Comparison of ENCODE assay signal across 8 mouse cellular contexts in the genomic region with DNA sequence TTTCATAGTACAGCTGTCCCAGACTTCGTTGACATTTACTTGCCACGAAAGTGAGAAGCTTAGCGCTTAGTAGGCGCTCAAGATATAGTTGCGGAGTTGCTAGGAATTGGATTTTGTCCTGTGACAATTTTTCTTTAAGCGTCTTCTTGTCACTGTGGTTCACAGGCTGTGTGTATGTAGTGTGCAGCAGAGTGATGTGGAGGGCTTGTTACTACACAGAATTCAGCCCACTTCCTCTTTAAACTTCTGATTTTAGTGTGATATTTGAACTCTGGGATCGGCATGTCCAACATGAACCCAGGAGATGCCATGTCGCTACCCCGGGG. TPM values are rescaled to one million over a fixed set of nuclear protein-coding genes. Genes with fewer than 3 reads are reported as not detected.
DNase-seq lines count a peak whose midpoint lies in the region; ATAC-seq lines count a peak whose summit lies in the region.

No protein-coding gene starts in this region.

- peak overlapping the region; percentile 66 for H3K9ac ChIP-seq in forebrain, embryonic 14.5 days (ENCODE audit: low read length)
- peak overlapping the region; percentile 58 for H3K9ac ChIP-seq in liver, embryonic 16.5 days (ENCODE audit: low read depth, low read length)

- peak; percentile 1; the same call in 1 of the 2 replicates for ATAC-seq in forebrain, embryonic 14.5 days
- no peak for ATAC-seq in liver, embryonic 16.5 days (ENCODE audit: low read depth)

- H3K4me3 ChIP-seq in forebrain, embryonic 14.5 days (ENCODE audit: low read depth, low read length), result peak overlapping the region; percentile 73
- H3K4me3 ChIP-seq in liver, embryonic 16.5 days (ENCODE audit: low read depth, low read length), result peak overlapping the region; percentile 69

- DNase-seq in embryo, embryonic 10.5 days (ENCODE audit: low spot score), result peak; percentile 3
- no peak for DNase-seq in embryo, embryonic 11 days
- DNase-seq in 416B (ENCODE audit: low read depth), result peak; percentile 21
- DNase-seq in forebrain, embryonic 14.5 days (ENCODE audit: low spot score), result no peak
- DNase-seq in layer of hippocampus, adult 18-20 months (ENCODE audit: low spot score in 2 of 2), result no peak
- DNase-seq in layer of hippocampus, postnatal 10 days (ENCODE audit: low spot score in 2 of 2), result no peak
- DNase-seq in left cerebral cortex, adult 18-20 months (ENCODE audit: low spot score in 2 of 2), result no peak

- H3K27ac ChIP-seq in forebrain, embryonic 14.5 days (ENCODE audit: low read depth, low read length), result no peak overlapping the region
- no peak overlapping the region for H3K27ac ChIP-seq in liver, embryonic 16.5 days (ENCODE audit: low read length)

- no peaks in the 10 kb centered on the region for H3K4me1 ChIP-seq in forebrain, embryonic 14.5 days (ENCODE audit: control insufficient read depth, insufficient read depth, low read length)
- no peaks in the 10 kb centered on the region; the same call in 1 of the 2 replicates for H3K4me1 ChIP-seq in liver, embryonic 16.5 days (ENCODE audit: control insufficient read depth, low read depth, low read length)

- H3K9me3 ChIP-seq in forebrain, embryonic 14.5 days (replicated peaks; ENCODE audit: control insufficient read depth, low read length), result no peaks in the 10 kb centered on the region
- no peaks in the 10 kb centered on the region for H3K9me3 ChIP-seq in liver, embryonic 16.5 days (replicated peaks; ENCODE audit: control insufficient read depth, low read length)

- no peaks in the 10 kb centered on the region for H3K36me3 ChIP-seq in forebrain, embryonic 14.5 days (ENCODE audit: control insufficient read depth, insufficient read depth, low read length)
- H3K36me3 ChIP-seq in liver, embryonic 16.5 days (ENCODE audit: control insufficient read depth, insufficient read depth), result no peaks in the 10 kb centered on the region

- WGBS in forebrain, embryonic 14.5 days, result 54% methylated on average over 9 of the region's 9 CpGs
- WGBS in liver, embryonic 16.5 days (ENCODE audit: insufficient replicate concordance), result 28% methylated on average over 9 of the region's 9 CpGs

- H3K4me2 ChIP-seq in forebrain, embryonic 14.5 days (ENCODE audit: low read length), result peak overlapping the region; percentile 85
- peak overlapping the region; percentile 73 for H3K4me2 ChIP-seq in liver, embryonic 16.5 days (ENCODE audit: low read depth, low read length)

- no peaks in the 10 kb centered on the region for H3K27me3 ChIP-seq in forebrain, embryonic 14.5 days (replicated peaks; ENCODE audit: control insufficient read depth, insufficient read depth, low read length)
- no peaks in the 10 kb centered on the region for H3K27me3 ChIP-seq in liver, embryonic 16.5 days (ENCODE audit: control insufficient read depth, insufficient read depth, low read depth, low read length)

RNA-seq across cellular contexts. Expression of a gene that starts 0.7 kb away (rescaled TPM):
- 21.0 and 27.8 TPM in 2 replicates for polyA plus RNA-seq in forebrain, embryonic 14.5 days (2014; fragmentation: Nextera tagmentation; extraction: Ambion mirVana)
- 5.7 and 6.3 TPM in 2 replicates for polyA plus RNA-seq in liver, embryonic 16.5 days (2015; fragmentation: Nextera tagmentation; extraction: Ambion mirVana)
- 10 to 100 TPM; 32.3 to 32.8 TPM for total RNA-seq in layer of hippocampus, adult 18-20 months (2021)
- total RNA-seq in layer of hippocampus, postnatal 10 days (2021), result 10 to 100 TPM; 32.8 to 34.2 TPM
- total RNA-seq in left cerebral cortex, adult 18-20 months (2021), result 10 to 100 TPM; 32.7 to 36.8 TPM

RNA-seq across cellular contexts. Expression of a gene that starts 37.3 kb away (rescaled TPM):
- not detected in 2 replicates for polyA plus RNA-seq in forebrain, embryonic 14.5 days (2014; fragmentation: Nextera tagmentation; extraction: Ambion mirVana)
- not detected in 2 replicates for polyA plus RNA-seq in liver, embryonic 16.5 days (2015; fragmentation: Nextera tagmentation; extraction: Ambion mirVana)
- not detected for total RNA-seq in layer of hippocampus, adult 18-20 months (2021)
- not detected for total RNA-seq in layer of hippocampus, postnatal 10 days (2021)
- not detected for total RNA-seq in left cerebral cortex, adult 18-20 months (2021)

Comparison
In these comparisons a context has a peak if more than half of its experiments do, and no peak if none do; other contexts are left out.
1. DNase-seq: peak in embryo, embryonic 10.5 days (single experiment) and 416B (single experiment); none in embryo, embryonic 11 days (single experiment), forebrain, embryonic 14.5 days (single experiment), layer of hippocampus, adult 18-20 months (0 of 2), layer of hippocampus, postnatal 10 days (0 of 2) and left cerebral cortex, adult 18-20 months (0 of 2).